Mouse (Mus musculus): ENCODE results near the gene Ubac1.

Gene Ubac1

DNA sequence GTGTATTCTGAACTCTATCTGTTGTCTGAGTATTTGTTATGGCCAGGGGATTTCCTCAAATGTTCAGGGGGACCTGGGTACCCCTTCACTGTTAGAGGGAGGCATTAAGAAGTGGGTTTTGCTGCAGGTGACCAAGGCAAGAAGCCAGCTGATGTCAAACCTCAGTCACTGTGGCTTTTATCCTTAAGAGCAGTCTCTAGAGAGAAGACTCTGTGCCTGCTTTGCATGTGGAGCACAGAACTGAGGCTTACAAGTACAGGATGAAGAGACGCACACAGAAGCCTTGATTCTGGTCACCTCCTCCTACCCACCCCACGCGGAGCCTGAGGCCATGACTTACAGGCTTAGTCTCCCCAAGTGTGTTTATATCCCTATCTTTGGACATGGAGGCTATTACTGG, 72.3 kb downstream of the Ubac1 start:
- DNase-seq: no peak

All from cerebellum, adult 8-10 months (tissue).